Mouse (Mus musculus): Measurements from ENCODE around the gene Olfr846. TPM values are rescaled to one million over a fixed set of nuclear protein-coding genes. Genes with fewer than 3 reads are reported as not detected.

The Olfr846 gene
- polyA plus RNA-seq (2012; rRNA removed): not detected in 2 replicates

GRCm38 (mm10) chr9:19363905-19364304 lies at the start of gene Olfr846:
Olfr846 (minus strand) TSS chr9:19364005.

DNA sequence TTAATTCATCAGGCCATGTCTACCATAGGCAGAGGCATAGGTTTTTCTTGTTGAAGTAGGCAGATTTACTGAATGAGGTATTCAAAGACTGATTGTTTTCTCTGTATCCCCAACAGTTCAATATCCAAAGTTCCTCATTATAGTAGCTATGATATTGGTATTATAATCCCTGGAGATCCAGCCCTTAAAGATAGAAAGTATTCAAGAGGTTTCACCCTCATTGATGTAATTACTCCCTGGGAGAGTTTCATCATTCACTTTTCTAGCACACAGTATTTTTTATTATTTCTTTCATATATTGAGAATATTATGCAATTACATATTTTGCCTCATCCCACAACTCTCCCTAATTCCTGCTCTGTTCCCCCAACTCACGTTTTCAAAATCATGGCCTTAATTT lies 14.8 kb upstream of the Olfr846 start, which contains the start of gene Olfr847:
Gene Olfr847 (minus strand): TSS at position 101 of the 400 bp plus-strand sequence.

GRCm38 (mm10) chr9:19336157-19336556 lies 27.6 kb downstream of the Olfr846 start, which contains the start of gene Olfr845:
Olfr845 (plus strand) TSS chr9:19336457.

GRCm38 (mm10) chr9:19316047-19316446 lies 47.8 kb downstream of the Olfr846 start, which contains the start of gene Olfr844:
Olfr844 (plus strand) TSS chr9:19316347.

Other genes with a start within 250 kb of the Olfr846 start
- gene Olfr836, start 243.6 kb downstream of the Olfr846 start, polyA plus RNA-seq (2012; rRNA removed): not detected in 2 replicates
- not detected in 2 replicates for gene Olfr837, start 227.7 kb downstream of the Olfr846 start, polyA plus RNA-seq (2012; rRNA removed)
- gene Olfr839-ps1, start 186.7 kb downstream of the Olfr846 start, polyA plus RNA-seq (2012; rRNA removed): not detected in 2 replicates
- gene Olfr843, start 112.0 kb downstream of the Olfr846 start, polyA plus RNA-seq (2012; rRNA removed): not detected in 2 replicates
- gene Olfr844, start 47.7 kb downstream of the Olfr846 start, polyA plus RNA-seq (2012; rRNA removed): not detected in 2 replicates
- not detected in 2 replicates for gene Olfr845, start 27.5 kb downstream of the Olfr846 start, polyA plus RNA-seq (2012; rRNA removed)
- not detected in 2 replicates for gene Olfr847, start 14.7 kb upstream of the Olfr846 start, polyA plus RNA-seq (2012; rRNA removed)
- gene Olfr849, start 76.3 kb upstream of the Olfr846 start, polyA plus RNA-seq (2012; rRNA removed): not detected in 2 replicates
- gene Olfr850, start 114.2 kb upstream of the Olfr846 start, polyA plus RNA-seq (2012; rRNA removed): not detected in 2 replicates
- not detected in 2 replicates for gene Olfr851, start 129.3 kb upstream of the Olfr846 start, polyA plus RNA-seq (2012; rRNA removed)
- gene Olfr853, start 177.1 kb upstream of the Olfr846 start, polyA plus RNA-seq (2012; rRNA removed): not detected in 2 replicates
- gene Olfr854, start 203.4 kb upstream of the Olfr846 start, polyA plus RNA-seq (2012; rRNA removed): not detected in 2 replicates
- not detected in 2 replicates for gene Olfr855, start 218.6 kb upstream of the Olfr846 start, polyA plus RNA-seq (2012; rRNA removed)

Data from ovary, adult 2 months (tissue).